ENCODE assay signal across 15 mouse cellular contexts in the genomic region with DNA sequence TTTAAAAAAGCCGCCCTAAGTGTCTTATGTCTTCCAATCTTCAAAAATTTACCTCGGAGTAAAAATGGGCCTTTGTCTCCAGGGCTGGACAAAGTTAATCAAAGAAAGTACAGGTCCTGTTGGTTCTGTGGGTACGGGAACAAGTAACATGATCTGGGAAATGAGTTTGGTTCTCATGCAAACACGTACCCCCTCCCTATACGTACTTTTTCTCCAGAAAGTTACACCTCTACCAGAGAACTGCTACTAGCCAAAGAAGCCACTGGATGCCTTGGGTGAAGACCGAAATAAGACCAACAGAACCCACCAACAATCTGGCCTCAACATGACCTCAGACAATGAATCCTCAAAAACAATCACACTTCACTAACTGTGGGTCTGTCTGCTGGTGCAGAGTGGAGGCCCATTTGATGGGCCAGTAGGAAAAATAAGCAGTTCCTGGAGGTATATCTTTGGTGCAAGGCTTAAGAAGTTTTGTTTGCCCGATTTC. TPM values are rescaled to one million over a fixed set of nuclear protein-coding genes. Genes with fewer than 3 reads are reported as not detected.
DNase-seq lines count a peak whose midpoint lies in the region; ATAC-seq and TF ChIP-seq lines count a peak whose summit lies in the region.
"Had no signal": no experiment of that assay in that cellular context is flagged by ENCODE, and none has a peak within 500 bp of the region (broad histone marks: within the 10 kb centered on the region; RNA-seq: fewer than 3 reads in every experiment).

No protein-coding gene starts in this region.

- H3K9me3 ChIP-seq in heart, embryonic 15.5 days (replicated peaks): no peaks in the 10 kb centered on the region
- H3K9me3 ChIP-seq in heart, embryonic 12.5 days (replicated peaks): peaks cover 8% of the 10 kb centered on the region
- H3K9me3 ChIP-seq in embryonic facial prominence, embryonic 13.5 days: no peaks in the 10 kb centered on the region
- H3K9me3 ChIP-seq in limb, embryonic 15.5 days: no peaks in the 10 kb centered on the region
- H3K9me3 ChIP-seq: lung, embryonic 15.5 days; neural tube, embryonic 13.5 days had no signal

- TF ChIP-seq CTCF in lung, adult 2 months (IDR thresholded peaks at IDR 0.05; ENCODE audit: insufficient read depth, low read length): no peak

- H3K27ac ChIP-seq in heart, embryonic 15.5 days: no peak overlapping the region
- no peak overlapping the region for H3K27ac ChIP-seq in heart, embryonic 12.5 days (ENCODE audit: poor library complexity, severe bottlenecking)
- H3K27ac ChIP-seq in embryonic facial prominence, embryonic 13.5 days: peak overlapping the region; percentile 98
- H3K27ac ChIP-seq in limb, embryonic 15.5 days: no peak overlapping the region
- H3K27ac ChIP-seq: forebrain, embryonic 15.5 days; kidney, postnatal 0 days; lung, embryonic 15.5 days; neural tube, embryonic 13.5 days had no signal

- no peaks in the 10 kb centered on the region for H3K36me3 ChIP-seq in heart, embryonic 15.5 days
- no peaks in the 10 kb centered on the region for H3K36me3 ChIP-seq in heart, embryonic 12.5 days
- H3K36me3 ChIP-seq in embryonic facial prominence, embryonic 13.5 days: peaks cover 15% of the 10 kb centered on the region
- H3K36me3 ChIP-seq in limb, embryonic 15.5 days: no peaks in the 10 kb centered on the region
- H3K36me3 ChIP-seq: forebrain, embryonic 15.5 days; lung, embryonic 15.5 days; neural tube, embryonic 13.5 days had no signal

- H3K4me1 ChIP-seq in heart, embryonic 15.5 days (replicated peaks): peaks cover 44% of the 10 kb centered on the region
- peaks cover 28% of the 10 kb centered on the region for H3K4me1 ChIP-seq in heart, embryonic 12.5 days (replicated peaks)
- peaks cover 48% of the 10 kb centered on the region for H3K4me1 ChIP-seq in embryonic facial prominence, embryonic 13.5 days
- H3K4me1 ChIP-seq in limb, embryonic 15.5 days: peaks cover 54% of the 10 kb centered on the region
- peaks cover 3% of the 10 kb centered on the region; the same call in 1 of the 2 replicates for H3K4me1 ChIP-seq in lung, adult 2 months (ENCODE audit: control insufficient read depth, insufficient read depth, low read length)

- peak; percentile 42 for DNase-seq in embryo, embryonic 10 days (ENCODE audit: low spot score)
- no peak for DNase-seq in lung, adult 2 months
- no peak for DNase-seq in left cerebral cortex, adult 9 months (ENCODE audit: low spot score in 2 of 2)
- DNase-seq: B cell, adult 2 months; cerebellum, adult 9-10 months had no signal

- peaks cover 96% of the 10 kb centered on the region for H3K27me3 ChIP-seq in heart, embryonic 15.5 days
- peaks cover 90% of the 10 kb centered on the region for H3K27me3 ChIP-seq in heart, embryonic 12.5 days (replicated peaks)
- H3K27me3 ChIP-seq in embryonic facial prominence, embryonic 13.5 days: peaks cover 46% of the 10 kb centered on the region
- H3K27me3 ChIP-seq in limb, embryonic 15.5 days: peaks cover 91% of the 10 kb centered on the region

- no peak overlapping the region for H3K9ac ChIP-seq in heart, embryonic 15.5 days
- H3K9ac ChIP-seq in heart, embryonic 12.5 days: no peak overlapping the region
- peak overlapping the region; percentile 100 for H3K9ac ChIP-seq in embryonic facial prominence, embryonic 13.5 days
- no peak overlapping the region for H3K9ac ChIP-seq in limb, embryonic 15.5 days
- H3K9ac ChIP-seq: forebrain, embryonic 15.5 days; lung, embryonic 15.5 days had no signal

- no peak for ATAC-seq in heart, embryonic 15.5 days (replicated peaks; ENCODE audit: insufficient number of reproducible peaks, insufficient read depth, low FRiP score, low read depth)
- no peak for ATAC-seq in heart, embryonic 12.5 days (ENCODE audit: insufficient number of reproducible peaks, low FRiP score)
- ATAC-seq in embryonic facial prominence, embryonic 13.5 days (ENCODE audit: insufficient number of reproducible peaks, insufficient read depth, low FRiP score, low TSS enrichment, low read depth): no peak
- no peak for ATAC-seq in limb, embryonic 15.5 days (ENCODE audit: insufficient number of reproducible peaks, low FRiP score, low TSS enrichment, low read depth)
- ATAC-seq: inflammation-experienced regulatory T-cells, adult 6 months had no signal

- H3K4me2 ChIP-seq in heart, embryonic 15.5 days: peak overlapping the region; percentile 95; the same call in 1 of the 2 replicates
- no peak overlapping the region for H3K4me2 ChIP-seq in heart, embryonic 12.5 days
- H3K4me2 ChIP-seq in embryonic facial prominence, embryonic 13.5 days: peak overlapping the region; percentile 75
- H3K4me2 ChIP-seq in limb, embryonic 15.5 days: no peak overlapping the region

- TF ChIP-seq POLR2A in lung, adult 2 months (IDR thresholded peaks at IDR 0.05; ENCODE audit: borderline replicate concordance, extremely low read depth, low read depth, low read length): no peak

- H3K4me3 ChIP-seq in heart, embryonic 15.5 days: no peak overlapping the region
- no peak overlapping the region for H3K4me3 ChIP-seq in heart, embryonic 12.5 days
- peak overlapping the region; percentile 92 for H3K4me3 ChIP-seq in embryonic facial prominence, embryonic 13.5 days
- peak overlapping the region; percentile 57 for H3K4me3 ChIP-seq in limb, embryonic 15.5 days
- no peak overlapping the region for H3K4me3 ChIP-seq in lung, adult 2 months (replicated peaks; ENCODE audit: extremely low read depth, low read depth, low read length)

- WGBS in heart, embryonic 15.5 days: 19% methylated on average over 7 of the region's 7 CpGs
- 10% methylated on average over 7 of the region's 7 CpGs for WGBS in heart, embryonic 12.5 days
- 10% methylated on average over 7 of the region's 7 CpGs for WGBS in embryonic facial prominence, embryonic 13.5 days
- WGBS in limb, embryonic 15.5 days: 19% methylated on average over 7 of the region's 7 CpGs
- WGBS in lung, adult 2 months: 30% methylated on average over 7 of the region's 7 CpGs

RNA-seq across cellular contexts. Expression of a gene that starts 0.8 kb away (rescaled TPM):
- polyA plus RNA-seq in heart, embryonic 15.5 days (2015; fragmentation: Nextera tagmentation; extraction: Ambion mirVana): 8.6 and 8.9 TPM in 2 replicates
- polyA plus RNA-seq in heart, embryonic 12.5 days (2016; fragmentation: Nextera tagmentation; extraction: Ambion mirVana): 20.4 and 20.6 TPM in 2 replicates
- polyA plus RNA-seq in embryonic facial prominence, embryonic 13.5 days (2015; fragmentation: Nextera tagmentation; extraction: Ambion mirVana): 519 and 586 TPM in 2 replicates
- 137 and 155 TPM in 2 replicates for polyA plus RNA-seq in limb, embryonic 15.5 days (2015; fragmentation: Nextera tagmentation; extraction: Ambion mirVana)
- polyA plus RNA-seq in lung, adult 2 months (2012; rRNA removed): 5.9 and 6.0 TPM in 2 replicates
- polyA plus RNA-seq: inflammation-experienced regulatory T-cells, adult 6 months; testis, adult 2 months had no signal

Comparison
In these comparisons a context has a peak if more than half of its experiments do, and no peak if none do; other contexts are left out.
1. H3K4me2 ChIP-seq: peak in heart, embryonic 15.5 days (single experiment) and embryonic facial prominence, embryonic 13.5 days (single experiment); none in heart, embryonic 12.5 days (single experiment) and limb, embryonic 15.5 days (single experiment).
2. H3K4me3 ChIP-seq: peak in embryonic facial prominence, embryonic 13.5 days (single experiment) and limb, embryonic 15.5 days (single experiment); none in heart, embryonic 15.5 days (single experiment), heart, embryonic 12.5 days (single experiment) and lung, adult 2 months (single experiment).